27 mouse cellular contexts compared by ENCODE assay signal in genomic region chr14:47273751-47274150, GRCm38 (mm10).
"Had no signal": no experiment of that assay in that cellular context is flagged by ENCODE, and none has a peak within 500 bp of the region (broad histone marks: within the 10 kb centered on the region; RNA-seq: fewer than 3 reads in every experiment).

No protein-coding gene starts in this region.

- H3K27me3 ChIP-seq: embryonic facial prominence, embryonic 12.5 days; embryonic facial prominence, embryonic 13.5 days; embryonic facial prominence, embryonic 15.5 days; forebrain, embryonic 12.5 days; forebrain, embryonic 13.5 days; forebrain, embryonic 15.5 days had no signal

- H3K9me3 ChIP-seq: embryonic facial prominence, embryonic 12.5 days; embryonic facial prominence, embryonic 13.5 days; embryonic facial prominence, embryonic 15.5 days; forebrain, embryonic 10.5 days; forebrain, embryonic 12.5 days; forebrain, embryonic 13.5 days; forebrain, embryonic 15.5 days; heart, embryonic 10.5 days had no signal

- H3K27ac ChIP-seq: embryonic facial prominence, embryonic 12.5 days; embryonic facial prominence, embryonic 13.5 days; embryonic facial prominence, embryonic 15.5 days; forebrain, embryonic 10.5 days; forebrain, embryonic 12.5 days; forebrain, embryonic 13.5 days; forebrain, embryonic 15.5 days; gastrocnemius, adult 2 months; heart, adult 2 months; heart, embryonic 10.5 days had no signal

- ATAC-seq: forebrain, embryonic 13.5 days; forebrain, embryonic 14.5 days; forebrain, embryonic 15.5 days; forebrain, embryonic 16.5 days; forebrain, postnatal 0 days had no signal

- H3K4me3 ChIP-seq: embryonic facial prominence, embryonic 12.5 days; embryonic facial prominence, embryonic 13.5 days; embryonic facial prominence, embryonic 15.5 days; forebrain, embryonic 10.5 days; forebrain, embryonic 12.5 days; forebrain, embryonic 13.5 days; forebrain, embryonic 15.5 days; gastrocnemius, adult 2 months; heart, adult 2 months; heart, embryonic 10.5 days had no signal

- H3K9ac ChIP-seq: embryonic facial prominence, embryonic 12.5 days; embryonic facial prominence, embryonic 13.5 days; embryonic facial prominence, embryonic 15.5 days; forebrain, embryonic 12.5 days; forebrain, embryonic 13.5 days; forebrain, embryonic 15.5 days; forebrain, postnatal 0 days had no signal

- DNase-seq: cerebellum, adult 2 months; cerebellum, adult 8-10 months; cerebellum, adult 9-10 months; cerebellum, adult 9-11 months; cerebellum, postnatal 10 days; cerebellum, postnatal 14 days; cerebellum, postnatal 25 days; cerebellum, postnatal 36 days; embryo, embryonic 11 days; forebrain, postnatal 0 days; gastrocnemius, adult 2 months; gastrocnemius, postnatal 10 days; gastrocnemius, postnatal 14 days; gastrocnemius, postnatal 25 days; gastrocnemius, postnatal 36 days; heart, adult 18-20 months; heart, adult 2 months had no signal

- H3K4me2 ChIP-seq: embryonic facial prominence, embryonic 12.5 days; embryonic facial prominence, embryonic 15.5 days; forebrain, embryonic 12.5 days; forebrain, embryonic 15.5 days had no signal
